ENCODE assay signal across 36 mouse cellular contexts in the genomic region with DNA sequence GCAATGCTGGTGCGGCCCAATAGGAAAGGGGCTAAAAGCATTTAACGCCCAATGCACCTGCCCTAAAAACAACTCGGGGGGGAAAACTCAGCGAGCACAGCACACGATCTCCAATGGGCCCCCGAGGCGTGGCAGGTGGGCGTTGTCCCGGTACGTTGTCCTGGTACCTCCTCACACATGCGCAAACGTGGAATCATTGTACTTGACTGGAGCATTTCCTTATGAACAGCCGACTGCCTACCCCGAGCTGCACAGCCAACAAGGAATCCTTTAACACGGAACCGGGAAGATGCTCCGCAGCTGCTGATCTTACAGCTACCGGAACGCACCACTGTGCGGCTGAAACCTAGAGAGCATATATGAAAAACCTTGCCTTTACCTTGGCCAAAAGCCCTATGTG. TPM values are rescaled to one million over a fixed set of nuclear protein-coding genes. Genes with fewer than 3 reads are reported as not detected.
DNase-seq lines count a peak whose midpoint lies in the region; ATAC-seq and TF ChIP-seq lines count a peak whose summit lies in the region.
"Had no signal": no experiment of that assay in that cellular context is flagged by ENCODE, and none has a peak within 500 bp of the region (broad histone marks: within the 10 kb centered on the region; RNA-seq: fewer than 3 reads in every experiment).

No protein-coding gene starts in this region.

- ATAC-seq in megakaryocyte progenitor cell, adult 5-6 weeks (replicated peaks; ENCODE audit: poor library complexity): no peak
- ATAC-seq in CD4-positive, CD25-positive, alpha-beta regulatory T cell, adult 4 months: no peak
- ATAC-seq: activated CD4-positive, CD25-positive, alpha-beta regulatory T cell, adult 4 months; forebrain, embryonic 13.5 days; forebrain, postnatal 0 days; intestine, embryonic 15.5 days; Patski had no signal

- no peak overlapping the region for H3K27ac ChIP-seq in testis, adult 2 months (ENCODE audit: control insufficient read depth, insufficient read depth, low read depth, low read length)
- H3K27ac ChIP-seq: embryonic facial prominence, embryonic 13.5 days; forebrain, embryonic 13.5 days; gastrocnemius, adult 2 months; heart, adult 2 months; heart, embryonic 10.5 days; heart, embryonic 13.5 days; hindbrain, embryonic 12.5 days; hindbrain, embryonic 15.5 days; intestine, embryonic 15.5 days had no signal

- no peak for DNase-seq in testis, postnatal 14 days (ENCODE audit: low spot score)
- DNase-seq in ES-CJ7 (ENCODE audit: low read depth, low spot score) (peak; percentile 74), ZHBTc4 (ENCODE audit: low read depth, low spot score) (peak; percentile 66)
- DNase-seq in testis, postnatal 10 days (ENCODE audit: low spot score): peak; percentile 34
- no peak for DNase-seq in cerebellum, postnatal 4 days (ENCODE audit: low spot score in 2 of 2)
- DNase-seq: adrenal gland, adult 8-10 months; adrenal gland, postnatal 25 days; cerebellum, adult 11-12 months; cerebellum, adult 8-10 months; cerebellum, postnatal 10 days; cerebellum, postnatal 36 days; forebrain, postnatal 0 days; gastrocnemius, adult 2 months; gastrocnemius, postnatal 14 days; heart, adult 2 months; heart, postnatal 14 days; kidney, adult 18-20 months had no signal

- H3K4me3 ChIP-seq in testis, adult 2 months (ENCODE audit: control insufficient read depth, low read depth, low read length): peak overlapping the region; percentile 31
- H3K4me3 ChIP-seq: embryonic facial prominence, embryonic 13.5 days; erythroblast, embryonic 14.5 days; forebrain, embryonic 13.5 days; gastrocnemius, adult 2 months; heart, adult 2 months; heart, embryonic 10.5 days; heart, embryonic 13.5 days; hindbrain, embryonic 12.5 days; hindbrain, embryonic 15.5 days; intestine, embryonic 15.5 days had no signal

- TF ChIP-seq POLR2A in testis, adult 2 months (IDR thresholded peaks at IDR 0.05; ENCODE audit: control insufficient read depth, low read depth, low read length): no peak

- TF ChIP-seq CTCF in testis, adult 2 months (IDR thresholded peaks at IDR 0.05; ENCODE audit: control insufficient read depth, insufficient read depth, insufficient replicate concordance, low read depth, low read length): no peak

- H3K27me3 ChIP-seq in testis, adult 2 months (ENCODE audit: control insufficient read depth, insufficient read depth, low read length): no peaks in the 10 kb centered on the region
- H3K27me3 ChIP-seq: hindbrain, embryonic 15.5 days; Patski had no signal

- no peaks in the 10 kb centered on the region for H3K36me3 ChIP-seq in testis, adult 2 months (ENCODE audit: control insufficient read depth, insufficient read depth, low read length)
- H3K36me3 ChIP-seq: embryonic facial prominence, embryonic 13.5 days; G1E; heart, embryonic 10.5 days; heart, embryonic 13.5 days; hindbrain, embryonic 12.5 days; hindbrain, embryonic 15.5 days; intestine, embryonic 15.5 days had no signal

- peaks cover 6% of the 10 kb centered on the region; the same call in 1 of the 2 replicates for H3K4me1 ChIP-seq in testis, adult 2 months (ENCODE audit: control insufficient read depth, insufficient read depth, low read length)
- H3K4me1 ChIP-seq: embryonic facial prominence, embryonic 13.5 days; forebrain, embryonic 13.5 days; heart, embryonic 10.5 days; heart, embryonic 13.5 days; hindbrain, embryonic 12.5 days; hindbrain, embryonic 15.5 days; intestine, embryonic 15.5 days had no signal

RNA-seq across cellular contexts. Expression of a gene that starts 6.8 kb away (rescaled TPM):
- not detected in 2 replicates for polyA plus RNA-seq in testis, adult 2 months (2012; rRNA removed)
- not detected in 2 replicates for total RNA-seq in megakaryocyte progenitor cell, adult 5-6 weeks (2015)
- not detected in 2 replicates for total RNA-seq in megakaryocyte progenitor cell, adult 5-6 weeks (2017)
- not detected for polyA plus RNA-seq in CD4-positive, CD25-positive, alpha-beta regulatory T cell, adult 4 months (2017; shearing (Covaris generic))
- total RNA-seq: G1E; heart, adult 2 months; hematopoietic stem cell, adult 5-6 weeks had no signal
- polyA plus RNA-seq: activated CD4-positive, CD25-positive, alpha-beta regulatory T cell, adult 4 months; C2C12; erythroblast, embryonic 14.5 days; forebrain, embryonic 13.5 days; G1E; heart, adult 2 months; heart, embryonic 10.5 days; heart, embryonic 13.5 days; hindbrain, embryonic 12.5 days; intestine, embryonic 15.5 days had no signal

RNA-seq across cellular contexts. Expression of a gene that starts 10.4 kb away (rescaled TPM):
- not detected in 2 replicates for polyA plus RNA-seq in testis, adult 2 months (2012; rRNA removed)
- not detected in 2 replicates for total RNA-seq in megakaryocyte progenitor cell, adult 5-6 weeks (2015)
- total RNA-seq in megakaryocyte progenitor cell, adult 5-6 weeks (2017): not detected in 2 replicates
- polyA plus RNA-seq in CD4-positive, CD25-positive, alpha-beta regulatory T cell, adult 4 months (2017; shearing (Covaris generic)): not detected
- total RNA-seq: adrenal gland, postnatal 25 days; G1E; gastrocnemius, adult 2 months; gastrocnemius, postnatal 14 days; gastrocnemius, postnatal 4 days; hematopoietic stem cell, adult 5-6 weeks had no signal
- polyA plus RNA-seq: activated CD4-positive, CD25-positive, alpha-beta regulatory T cell, adult 4 months; C2C12; embryonic facial prominence, embryonic 13.5 days had no signal

RNA-seq across cellular contexts. Expression of a gene that starts 23.6 kb away (rescaled TPM):
- not detected in 2 replicates for polyA plus RNA-seq in testis, adult 2 months (2012; rRNA removed)
- not detected in 2 replicates for total RNA-seq in megakaryocyte progenitor cell, adult 5-6 weeks (2015)
- total RNA-seq in megakaryocyte progenitor cell, adult 5-6 weeks (2017): not detected in 2 replicates
- polyA plus RNA-seq in CD4-positive, CD25-positive, alpha-beta regulatory T cell, adult 4 months (2017; shearing (Covaris generic)): not detected
- total RNA-seq: adrenal gland, postnatal 25 days; forebrain, postnatal 0 days; G1E; gastrocnemius, adult 2 months; gastrocnemius, postnatal 14 days; gastrocnemius, postnatal 4 days; heart, adult 2 months; heart, postnatal 14 days; hematopoietic stem cell, adult 5-6 weeks had no signal
- polyA plus RNA-seq: activated CD4-positive, CD25-positive, alpha-beta regulatory T cell, adult 4 months; C2C12; embryonic facial prominence, embryonic 13.5 days; erythroblast, embryonic 14.5 days; forebrain, embryonic 13.5 days; forebrain, postnatal 0 days; frontal cortex, adult 2 months; G1E; heart, adult 2 months; heart, embryonic 10.5 days; heart, embryonic 13.5 days; heart, embryonic 16.5 days; hindbrain, embryonic 12.5 days; hindbrain, embryonic 15.5 days; intestine, embryonic 15.5 days; Patski had no signal

RNA-seq across cellular contexts. Expression of a gene that starts 24.2 kb away (rescaled TPM):
- 0.02 and 0.11 TPM in 2 replicates for polyA plus RNA-seq in testis, adult 2 months (2012; rRNA removed)
- total RNA-seq in megakaryocyte progenitor cell, adult 5-6 weeks (2015): 0.07 TPM in 1 of 2 replicates, not detected in the other
- 0.03 TPM in 1 of 2 replicates, not detected in the other for total RNA-seq in megakaryocyte progenitor cell, adult 5-6 weeks (2017)
- under 1 TPM in 1 of 2 experiments, not detected in 1; 0.11 TPM for polyA plus RNA-seq in CD4-positive, CD25-positive, alpha-beta regulatory T cell, adult 4 months (2017; shearing (Covaris generic))
- polyA plus RNA-seq: activated CD4-positive, CD25-positive, alpha-beta regulatory T cell, adult 4 months; G1E had no signal

RNA-seq across cellular contexts. Expression of a gene that starts 38.1 kb away (rescaled TPM):
- polyA plus RNA-seq in testis, adult 2 months (2012; rRNA removed): 0.41 and 0.47 TPM in 2 replicates
- total RNA-seq in megakaryocyte progenitor cell, adult 5-6 weeks (2015): 1.5 and 2.0 TPM in 2 replicates
- total RNA-seq in megakaryocyte progenitor cell, adult 5-6 weeks (2017): 1.7 and 2.0 TPM in 2 replicates
- polyA plus RNA-seq in CD4-positive, CD25-positive, alpha-beta regulatory T cell, adult 4 months (2017; shearing (Covaris generic)): 1 to 10 TPM in 1 of 2 experiments, under 1 TPM in 1; 0.77 to 1.0 TPM
- polyA plus RNA-seq: erythroblast, embryonic 14.5 days; G1E had no signal

Comparison
In these comparisons a context has a peak if more than half of its experiments do, and no peak if none do; other contexts are left out.
1. DNase-seq: peak in ES-CJ7 (single experiment), ZHBTc4 (single experiment) and testis, postnatal 10 days (single experiment); none in testis, postnatal 14 days (single experiment) and cerebellum, postnatal 4 days (0 of 2).